Mouse (Mus musculus) cerebellum, adult 9-10 months (tissue): Measurements from ENCODE around the gene Mrtfa.

ENCODE experiments used
- DNase-seq: peaks from one replicate; pipeline ENCODE4 v3.0.0; 2022

The Mrtfa gene

DNA sequence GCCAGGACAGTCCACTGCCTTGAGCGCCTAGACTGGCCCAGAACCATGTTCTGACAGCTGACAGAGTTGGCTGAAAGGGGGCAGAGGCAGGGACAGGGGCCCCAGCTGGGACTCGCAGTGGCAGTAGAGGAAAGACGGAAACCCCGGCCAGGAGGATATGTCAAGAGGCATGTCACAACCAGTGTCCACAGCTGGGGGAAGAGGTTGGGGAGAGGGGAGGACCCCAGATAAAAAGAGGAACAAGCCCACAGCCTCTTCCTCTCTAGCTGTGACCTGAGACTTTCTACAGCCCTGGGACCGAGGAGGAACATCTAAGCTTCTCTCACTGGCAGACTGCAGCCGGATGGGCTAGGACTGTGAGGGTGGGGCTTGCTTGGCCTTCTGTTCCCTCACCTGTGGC is 169.2 kb downstream of the Mrtfa start:
- no peak for DNase-seq

DNA sequence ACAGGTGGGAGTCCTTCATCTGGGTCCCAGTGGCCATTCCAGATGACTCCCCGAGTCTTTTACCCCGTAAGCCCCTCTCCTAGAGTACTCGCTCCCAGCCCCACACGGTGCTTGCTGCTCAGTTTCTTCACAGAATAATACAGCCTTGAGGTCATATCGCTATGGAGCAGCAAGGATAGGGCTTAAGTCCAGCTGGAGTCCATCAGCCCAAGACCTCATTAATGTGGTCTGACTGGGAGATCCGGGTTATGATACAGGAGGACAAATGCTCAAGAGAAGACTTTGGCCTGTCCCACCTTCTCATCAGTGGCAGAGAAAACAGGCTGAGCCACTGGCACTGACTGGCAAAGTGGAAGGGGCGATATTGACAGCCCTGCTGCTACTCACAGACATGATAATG is 173.2 kb downstream of the Mrtfa start:
- no peak for DNase-seq

DNA sequence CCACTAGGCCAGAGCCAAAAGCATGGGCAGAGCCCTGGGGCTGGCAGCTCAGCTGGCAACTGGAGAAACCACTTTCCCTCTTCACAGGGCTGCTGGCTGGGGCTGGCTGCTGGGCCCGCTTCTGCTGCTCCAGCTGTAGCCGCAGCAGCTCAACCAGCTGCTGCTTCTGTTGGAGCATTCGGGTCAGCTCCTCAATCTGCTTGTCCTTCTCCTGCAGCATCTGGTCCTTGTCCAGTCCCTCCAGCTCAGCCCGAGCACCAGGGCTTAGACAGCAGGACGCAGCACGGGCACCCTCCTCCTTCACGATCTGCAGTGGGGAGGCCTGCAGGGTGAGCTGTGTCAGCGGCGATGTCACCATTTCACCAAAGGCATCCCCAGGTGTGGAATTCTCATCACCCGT is 174.1 kb downstream of the Mrtfa start:
- no peak for DNase-seq

DNA sequence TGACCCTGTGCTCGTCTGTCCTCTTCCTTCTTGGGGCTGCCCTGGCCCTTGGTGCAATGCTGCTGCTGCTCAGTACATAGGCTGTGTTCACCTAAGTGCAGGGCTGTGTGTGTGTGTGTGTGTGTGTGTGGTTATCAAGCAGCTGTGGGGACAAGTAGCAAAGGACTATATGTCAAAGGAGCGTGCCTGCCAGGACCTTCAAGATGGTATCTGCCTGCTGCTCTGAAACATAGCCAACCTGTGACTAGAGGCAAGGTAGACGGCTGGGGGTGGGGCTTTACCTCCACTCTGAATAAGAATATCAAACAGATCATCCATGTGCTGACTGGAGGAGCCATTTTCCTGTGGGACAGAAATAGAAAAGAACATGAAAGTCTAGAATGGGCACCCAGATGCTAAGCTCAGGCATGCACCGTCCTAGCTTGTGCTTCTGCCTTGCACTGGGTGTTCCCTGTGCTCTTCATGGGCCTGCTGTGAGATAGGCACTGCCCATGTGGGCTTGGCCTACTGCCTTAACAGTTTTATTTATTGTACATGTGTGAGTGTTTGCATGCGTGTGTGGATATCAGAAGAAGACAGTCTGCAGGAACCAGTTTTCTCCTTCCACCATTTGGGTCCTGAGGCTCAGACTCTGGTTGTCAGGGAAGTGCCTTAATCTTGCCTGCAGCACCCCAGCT is 175.4 kb downstream of the Mrtfa start:
- no peak for DNase-seq

DNA sequence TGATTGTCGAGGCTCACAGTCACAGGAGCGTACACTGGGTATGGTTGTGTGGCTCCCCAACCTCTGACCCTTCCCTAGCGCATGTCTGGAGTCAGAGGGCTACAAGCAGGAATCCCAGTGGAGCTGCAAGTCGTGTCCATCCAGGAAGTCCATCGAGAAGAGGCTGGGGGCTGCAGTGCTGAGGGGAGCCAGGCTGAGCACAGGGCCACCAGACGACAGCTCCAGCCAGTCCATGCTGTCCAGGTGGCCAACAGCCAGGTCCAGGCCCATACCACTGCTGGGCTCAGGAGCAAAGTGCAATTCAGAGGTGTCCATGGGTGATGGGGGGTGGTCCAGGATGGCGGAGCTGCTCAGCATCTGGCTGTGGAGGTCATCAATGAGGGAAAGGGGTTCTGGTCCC is 177.4 kb downstream of the Mrtfa start:
- DNase-seq: no peak

DNA sequence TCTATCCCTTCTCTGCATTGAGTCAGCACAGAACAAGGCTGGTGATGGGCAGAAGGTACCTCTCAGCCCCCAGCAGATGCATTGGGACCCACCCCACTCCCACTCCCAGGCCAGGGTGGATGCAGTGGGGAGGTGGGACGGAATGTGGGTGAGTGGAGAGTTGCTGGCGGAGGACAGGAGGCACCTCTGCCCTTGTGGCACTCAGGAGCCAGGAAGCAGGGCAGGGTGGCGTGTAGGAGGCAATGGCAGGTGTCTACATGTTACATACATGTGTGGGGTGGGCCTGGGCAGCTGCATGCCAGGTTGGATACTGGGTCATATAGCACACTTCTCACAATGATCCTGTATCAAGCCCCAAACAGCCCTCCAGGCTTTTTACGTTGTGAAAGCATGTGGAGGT is 178.2 kb downstream of the Mrtfa start:
- DNase-seq: no peak

DNA sequence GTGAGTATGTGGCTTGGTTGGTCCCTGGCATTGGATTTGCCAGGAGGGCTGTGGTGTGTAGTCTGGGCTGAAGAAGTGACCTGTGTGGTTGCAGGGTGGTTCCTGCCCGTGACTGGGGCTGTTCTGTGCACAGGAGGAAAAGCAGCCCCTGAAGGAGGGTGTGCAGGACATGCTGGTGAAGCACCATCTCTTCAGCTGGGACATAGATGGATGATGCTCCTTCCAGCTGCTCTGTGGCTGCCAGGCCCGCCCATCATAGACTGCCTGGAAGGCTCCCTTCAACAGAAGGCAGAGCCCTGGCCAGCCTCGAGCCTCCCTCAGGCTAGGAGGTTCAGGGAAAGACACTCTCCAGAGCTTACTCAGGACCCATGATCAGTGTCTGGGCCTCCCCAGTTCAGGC is 179.0 kb downstream of the Mrtfa start:
- no peak for DNase-seq

DNA sequence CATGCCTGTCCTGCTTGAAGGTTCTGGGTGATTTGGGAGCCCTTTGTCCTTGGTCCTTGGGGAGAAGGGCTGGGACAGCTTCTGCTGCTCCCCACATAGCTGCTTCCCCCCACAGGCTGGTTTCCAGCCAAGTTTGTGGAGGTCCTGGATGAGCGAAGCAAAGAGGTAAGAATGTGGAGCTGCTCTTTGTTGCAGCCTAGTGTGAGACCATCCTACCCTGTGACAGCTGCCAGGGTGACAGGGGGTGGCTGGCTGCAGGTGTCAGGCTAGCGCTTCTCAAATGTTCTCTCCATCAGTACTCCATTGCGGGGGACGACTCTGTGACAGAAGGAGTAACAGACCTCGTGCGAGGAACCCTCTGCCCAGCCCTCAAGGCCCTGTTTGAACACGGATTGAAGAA is 180.4 kb downstream of the Mrtfa start:
- no peak for DNase-seq

DNA sequence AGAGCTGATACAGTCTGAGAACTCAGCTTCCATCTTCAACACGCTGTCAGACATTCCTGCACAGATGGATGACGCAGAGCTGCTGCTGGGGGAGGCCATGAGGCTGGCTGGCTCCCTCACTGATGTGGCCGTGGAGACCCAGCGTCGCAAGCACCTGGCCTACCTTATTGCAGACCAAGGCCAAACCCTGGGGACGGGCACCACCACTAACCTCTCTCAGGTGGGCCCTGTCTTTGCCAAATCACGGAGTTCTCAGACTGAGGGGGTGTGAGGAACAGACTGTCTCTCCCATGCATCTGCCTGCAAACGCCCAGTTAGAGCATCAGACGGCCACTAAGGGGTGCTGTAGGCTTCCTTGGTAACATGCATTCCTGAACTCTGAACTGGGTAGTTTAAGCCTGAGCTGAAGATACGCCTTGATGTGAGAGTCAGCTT is 181.9 kb downstream of the Mrtfa start:
- no peak for DNase-seq

DNA sequence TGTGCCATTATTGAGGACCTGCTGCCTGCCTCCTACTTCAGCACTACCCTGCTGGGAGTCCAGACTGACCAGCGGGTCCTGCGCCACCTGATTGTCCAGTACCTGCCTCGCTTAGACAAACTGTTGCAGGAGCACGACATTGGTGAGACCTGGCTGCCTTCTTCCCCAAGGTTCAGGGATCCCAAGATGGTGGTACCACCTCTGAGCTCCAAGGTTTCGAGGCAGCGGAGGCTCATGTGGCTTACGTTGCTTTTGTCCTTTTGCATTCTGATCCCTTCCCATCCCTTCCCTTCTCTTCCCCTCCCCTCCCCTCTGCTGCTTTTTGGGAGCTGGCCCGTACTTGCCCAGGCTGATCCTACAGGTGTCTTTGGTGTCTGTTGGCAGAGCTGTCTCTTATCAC is 182.7 kb downstream of the Mrtfa start:
- no peak for DNase-seq

DNA sequence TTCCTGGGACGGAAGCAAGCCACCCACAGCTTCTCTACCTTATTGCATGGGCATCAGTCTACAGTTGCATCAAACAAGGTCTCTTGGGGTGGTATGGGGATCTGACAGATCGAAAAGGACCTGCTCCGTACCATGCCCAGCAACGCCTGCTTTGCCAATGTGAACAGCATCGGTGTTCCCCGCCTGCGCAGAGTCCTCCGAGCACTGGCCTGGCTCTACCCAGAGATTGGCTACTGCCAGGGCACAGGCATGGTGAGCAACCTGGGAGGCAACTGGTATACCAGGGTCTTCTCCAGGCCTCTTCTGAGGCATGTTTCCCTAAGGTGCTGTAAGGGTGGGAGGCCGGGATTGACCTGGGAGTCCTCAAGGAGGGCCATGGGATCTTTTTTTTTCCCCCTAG is 183.2 kb downstream of the Mrtfa start:
- DNase-seq: no peak

DNA sequence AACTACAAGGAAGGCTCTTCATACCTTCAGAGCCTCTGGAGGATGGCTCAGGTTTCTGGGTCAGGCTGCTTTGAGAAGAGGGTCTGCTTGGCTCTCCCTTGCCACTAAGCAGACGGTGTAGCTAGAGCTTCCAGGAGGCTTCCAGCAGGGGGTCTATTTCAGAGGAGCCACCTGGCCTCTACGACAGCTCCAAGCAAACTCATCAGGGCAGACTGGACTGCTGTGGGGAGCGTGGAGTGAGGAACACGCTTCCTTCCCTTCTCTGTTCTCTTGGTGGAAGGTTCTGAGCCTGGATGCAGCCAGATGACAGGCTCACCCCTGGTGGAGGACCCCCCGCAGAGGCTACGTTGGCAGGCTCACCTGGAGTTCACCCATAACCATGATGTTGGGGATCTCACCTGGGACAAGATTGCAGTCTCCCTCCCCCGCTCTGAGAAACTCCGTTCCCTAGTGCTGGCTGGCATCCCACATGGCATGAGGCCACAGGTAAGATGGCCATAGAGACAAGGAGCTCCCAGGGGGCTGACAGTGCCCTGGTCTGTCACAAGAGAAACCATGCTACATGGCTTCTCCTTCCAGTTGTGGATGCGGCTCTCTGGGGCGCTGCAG is 184.3 kb downstream of the Mrtfa start:
- DNase-seq: peak; percentile 70

DNA sequence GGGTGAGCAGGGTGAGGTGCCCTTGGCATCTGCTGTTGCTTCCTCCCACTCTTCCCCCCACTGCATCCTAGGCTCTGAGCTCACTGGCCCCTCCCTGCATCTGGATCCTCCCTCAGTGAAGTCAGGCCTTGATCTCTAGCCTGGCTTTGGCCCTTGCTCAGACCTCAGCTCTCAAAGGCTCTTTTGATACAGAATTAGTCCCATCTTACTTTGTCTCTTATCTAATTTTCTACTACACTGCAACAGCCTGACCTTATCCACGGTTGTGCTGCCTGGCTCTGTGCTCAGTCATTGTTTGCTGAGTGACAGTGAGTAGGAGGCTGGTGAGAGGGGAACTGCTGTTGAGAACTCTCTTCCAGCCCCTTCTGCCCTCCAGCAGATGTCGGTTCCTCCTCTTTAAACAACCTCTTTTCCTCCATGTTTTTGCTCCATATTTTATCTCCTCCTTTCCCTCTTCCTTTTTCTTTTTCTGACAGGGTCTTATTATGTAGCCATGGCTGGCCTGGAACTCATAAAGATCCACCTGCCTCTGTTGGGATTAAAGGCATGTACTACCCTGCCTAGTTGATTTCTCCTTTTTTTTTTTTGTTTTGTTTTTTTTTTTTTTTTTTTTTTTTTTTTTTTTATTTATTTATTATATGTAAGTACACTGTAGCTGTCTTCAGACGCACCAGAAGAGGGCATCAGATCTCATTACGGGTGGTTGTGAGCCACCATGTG is 190.0 kb downstream of the Mrtfa start:
- DNase-seq: no peak

DNA sequence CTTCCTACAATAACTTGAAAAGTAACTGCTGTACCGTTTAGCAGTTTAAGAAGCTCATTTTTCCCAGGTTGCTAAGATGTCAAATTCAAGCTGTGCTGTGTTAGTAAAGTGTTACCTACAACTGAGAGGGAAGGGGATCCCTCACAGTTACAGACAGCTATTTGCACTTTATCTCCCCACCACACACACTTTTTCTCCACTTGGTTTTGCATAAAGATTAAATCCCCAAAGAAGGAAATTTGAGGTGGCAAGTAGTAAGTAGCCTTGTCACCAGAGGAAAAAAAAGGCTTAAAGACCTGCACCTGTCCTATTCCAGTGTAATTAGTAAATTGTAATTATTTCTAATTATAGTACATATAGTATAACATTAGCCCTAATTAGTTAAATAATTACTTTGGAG is 193.5 kb downstream of the Mrtfa start:
- DNase-seq: no peak

DNA sequence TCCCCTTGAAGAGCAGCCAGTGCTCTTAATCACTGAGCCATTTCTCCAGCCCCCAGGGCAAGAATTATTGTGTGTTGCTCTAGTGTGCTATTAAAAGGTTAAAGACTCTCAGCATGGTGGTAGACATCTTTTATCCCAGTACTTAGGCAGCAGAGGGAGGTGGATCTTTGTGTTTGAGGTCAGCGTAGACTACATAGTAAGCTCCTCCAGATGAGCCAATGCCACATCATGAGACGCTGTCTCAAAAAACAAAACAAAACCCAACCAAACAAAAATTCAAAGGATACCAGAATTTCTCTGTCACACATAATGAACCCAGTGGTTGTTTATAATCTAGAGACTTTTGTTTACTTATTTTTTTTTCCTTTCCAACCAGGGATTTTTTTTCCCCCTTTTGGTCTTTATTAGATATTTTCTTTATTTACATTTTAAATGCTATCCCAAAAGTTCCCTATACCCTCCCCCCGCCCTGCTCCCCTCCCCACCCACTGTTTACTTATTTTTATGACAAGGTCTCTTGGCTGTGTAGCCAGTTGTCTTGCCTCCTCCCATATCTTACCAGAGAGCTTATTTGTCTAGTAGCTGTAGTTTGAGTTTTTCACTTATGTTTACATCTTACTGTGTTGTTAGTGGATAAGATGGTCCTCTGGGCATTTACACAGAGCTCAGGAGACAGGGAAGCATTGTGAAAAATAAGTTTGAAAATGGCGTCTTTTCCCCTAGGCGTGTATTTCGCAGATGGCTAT is 194.3 kb downstream of the Mrtfa start:
- no peak for DNase-seq

DNA sequence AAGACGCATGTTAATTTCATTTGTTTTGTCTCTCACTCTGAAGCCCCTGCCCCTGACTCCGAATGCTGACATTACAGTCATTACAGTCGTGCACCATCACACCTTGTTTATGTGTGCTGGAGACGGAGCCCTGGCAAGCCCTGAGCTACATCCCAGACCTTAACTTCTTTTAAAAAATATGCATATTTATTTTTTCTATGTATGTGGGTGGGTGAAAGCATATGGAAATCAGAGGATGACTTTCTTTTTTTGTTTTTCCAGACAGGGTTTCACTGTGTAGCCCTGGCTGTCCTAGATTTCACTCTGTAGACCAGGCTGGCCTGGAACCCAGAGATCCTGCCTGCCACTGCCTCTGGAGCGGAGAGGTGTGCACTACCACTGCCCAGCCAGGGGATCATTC is 195.6 kb downstream of the Mrtfa start:
- DNase-seq: no peak

DNA sequence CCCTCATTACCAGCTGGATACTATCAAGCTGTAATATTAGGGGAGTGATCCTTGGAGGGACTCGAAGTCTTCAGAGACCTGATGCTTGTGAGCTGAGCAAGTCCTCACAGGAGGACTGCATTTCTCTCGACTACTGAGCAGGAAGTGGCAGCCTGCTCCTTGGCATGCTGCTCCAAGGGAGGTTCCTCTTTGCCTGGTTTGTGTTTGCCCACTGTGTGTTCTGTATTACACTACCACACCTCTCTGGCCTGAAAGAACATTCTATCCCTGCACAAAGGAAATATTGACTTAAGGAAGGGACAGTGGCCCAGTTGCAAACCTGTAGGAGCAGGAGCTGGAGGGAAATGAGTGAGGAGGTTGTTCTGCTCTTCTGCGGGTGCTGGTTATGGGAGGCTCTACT is 200.8 kb downstream of the Mrtfa start:
- DNase-seq: no peak

DNA sequence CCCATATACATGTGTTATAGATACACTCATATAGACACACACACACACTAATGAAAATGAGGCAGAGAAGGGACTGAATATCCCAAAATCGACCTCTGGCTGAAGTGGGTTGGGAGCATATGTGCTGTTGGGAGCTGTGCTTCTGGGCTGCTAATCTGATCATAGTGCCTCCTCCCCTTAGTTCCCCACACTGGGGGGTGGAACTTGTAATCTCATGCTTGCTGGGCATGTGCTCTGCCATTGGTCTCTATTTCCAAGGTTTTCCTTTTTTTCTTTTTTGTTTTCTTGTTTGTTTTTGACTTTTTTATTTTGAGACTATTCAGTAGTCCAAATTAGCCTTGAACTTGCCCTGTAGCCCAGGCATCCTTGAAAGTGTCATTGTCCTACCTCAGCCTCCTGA is 202.2 kb downstream of the Mrtfa start:
- no peak for DNase-seq

DNA sequence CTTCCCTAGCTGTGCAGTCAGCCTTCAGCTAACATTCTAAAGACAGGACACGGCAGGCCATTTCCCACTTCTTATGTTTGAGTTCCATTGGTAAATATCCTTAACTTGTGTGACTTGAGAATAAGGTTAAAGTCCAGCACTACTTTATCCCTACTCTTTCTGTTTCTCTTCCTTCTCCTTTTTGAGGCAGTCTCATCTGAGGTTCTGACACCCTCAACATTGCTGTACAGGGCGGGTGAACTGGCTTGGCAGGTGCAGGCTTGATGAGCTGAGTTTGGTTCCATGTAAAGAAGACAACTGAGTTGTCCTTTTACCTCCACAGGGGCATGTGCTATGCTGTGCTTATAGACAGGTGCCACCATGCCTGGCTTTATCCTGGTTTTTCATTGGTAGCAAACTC is 207.3 kb downstream of the Mrtfa start:
- no peak for DNase-seq

DNA sequence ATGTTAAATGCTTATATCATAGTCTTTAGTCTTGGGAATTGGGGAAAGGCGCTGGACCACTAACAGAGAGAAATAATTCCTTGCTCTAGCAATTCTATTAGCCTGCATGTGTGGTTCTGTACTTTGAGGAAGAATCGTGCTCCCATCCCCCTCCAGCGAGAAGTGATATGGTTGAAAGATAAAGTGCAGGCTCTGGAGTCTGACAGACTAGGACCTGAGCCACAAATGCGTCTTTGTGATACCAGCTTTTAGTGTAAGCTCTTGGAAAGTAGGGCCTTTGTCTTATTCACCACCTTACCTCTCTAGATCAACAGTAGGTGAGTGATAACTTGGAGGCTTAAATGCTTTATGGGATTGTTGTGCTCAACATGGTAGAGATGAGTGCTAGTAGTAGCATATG is 209.4 kb downstream of the Mrtfa start:
- no peak for DNase-seq

DNA sequence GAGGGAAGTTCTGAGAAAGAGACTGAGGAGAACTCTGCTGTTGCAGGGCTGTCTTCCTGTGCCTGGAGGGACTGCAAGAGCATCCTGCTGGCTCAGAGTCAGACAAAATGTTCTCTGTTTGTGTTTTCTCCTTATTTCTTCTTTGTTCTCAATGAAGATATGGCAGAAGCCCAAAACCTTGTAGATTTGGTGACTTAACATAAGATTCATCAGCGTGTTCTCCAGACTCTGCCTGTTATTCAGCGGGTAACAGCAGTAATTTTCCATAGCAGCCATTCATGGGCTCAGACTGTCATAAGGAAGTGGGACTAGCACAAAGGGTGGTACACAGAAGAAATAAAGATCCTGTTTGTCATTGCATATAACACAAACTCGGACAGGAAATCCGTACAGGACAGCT is 210.9 kb downstream of the Mrtfa start:
- no peak for DNase-seq

DNA sequence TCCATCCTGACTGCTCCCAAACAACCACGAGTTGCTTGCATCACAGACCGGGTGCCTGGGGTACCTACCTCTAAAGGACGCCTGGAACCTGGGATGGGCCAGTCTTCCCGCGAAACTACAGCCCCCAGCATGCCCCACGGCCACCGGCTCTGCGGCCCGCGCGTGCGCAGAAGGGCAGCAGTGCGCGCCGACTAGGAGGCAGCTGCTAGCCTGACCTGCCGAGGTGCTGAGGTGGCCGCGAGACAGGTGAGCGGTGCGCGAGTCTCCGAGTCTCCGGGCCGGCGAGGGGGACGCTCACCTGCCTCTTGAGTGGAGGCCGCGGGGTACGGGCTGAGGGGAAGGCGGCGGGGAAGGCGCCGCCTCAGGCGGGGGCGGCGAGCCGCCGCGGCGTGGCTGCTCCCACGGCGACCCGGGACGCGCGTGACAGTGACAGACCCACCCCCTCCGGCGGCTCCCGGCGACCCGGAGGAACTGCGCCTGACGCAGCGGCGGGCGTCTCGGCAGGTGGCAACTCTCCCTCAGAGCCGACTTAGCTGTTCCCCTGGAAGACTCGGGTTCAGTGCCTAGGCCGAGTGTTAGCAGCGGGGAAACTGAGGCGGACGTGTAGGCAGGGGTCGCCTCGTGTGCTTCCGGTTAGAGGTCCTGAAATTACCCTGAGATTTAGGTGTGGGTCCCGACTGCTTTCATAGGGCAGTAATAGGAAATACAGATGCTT is 212.8 kb downstream of the Mrtfa start, which contains the start of gene Sgsm3:
TSS of gene Sgsm3 (plus strand) at position 146 of the 715 bp plus-strand sequence.
- DNase-seq: peak; percentile 90

DNA sequence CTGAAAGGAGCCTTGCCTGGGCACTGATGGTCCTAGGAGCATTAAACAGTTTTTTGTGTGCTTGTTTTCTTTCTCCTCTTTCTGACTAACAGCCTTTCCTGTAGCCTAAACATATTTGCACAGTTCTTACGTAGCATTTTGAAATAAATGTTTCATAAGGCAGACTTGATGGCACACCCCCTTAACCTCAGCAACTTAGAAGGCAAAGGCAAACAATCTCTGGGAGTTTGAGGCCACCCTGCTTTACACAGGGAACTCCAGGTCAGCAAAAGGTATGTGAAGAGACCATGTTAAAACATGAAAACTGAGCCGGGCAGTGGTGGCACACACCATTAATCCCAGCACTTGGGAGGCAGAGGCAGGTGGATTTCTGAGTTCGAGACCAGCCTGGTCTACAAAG is 214.9 kb downstream of the Mrtfa start:
- DNase-seq: no peak
